Mouse (Mus musculus): ENCODE data around the gene Adprm. TPM values are rescaled to one million over a fixed set of nuclear protein-coding genes. Genes with fewer than 3 reads are reported as not detected.

Gene Adprm
- 41.1 TPM for polyA plus RNA-seq (2017; shearing (Covaris generic))

GRCm38 (mm10) chr11:67052321-67052952, at the start of gene Adprm, which contains the start of gene Sco1:
Adprm (minus strand) TSS chr11:67052594.
Sco1 (plus strand) TSS chr11:67052670.

GRCm38 (mm10) chr11:67078000-67078399, 25.6 kb upstream of the Adprm start, which contains the start of gene Myh3:
Myh3 (plus strand) TSS chr11:67078300.

GRCm38 (mm10) chr11:67024867-67025477, 27.4 kb downstream of the Adprm start, which contains the start of gene Tmem220:
Tmem220 (plus strand) TSS chr11:67025154.

Other genes with a start within 250 kb of the Adprm start
- not detected for gene Pirt, start 140.6 kb downstream of the Adprm start, polyA plus RNA-seq (2017; shearing (Covaris generic))
- not detected for gene Tmem238l, start 96.0 kb downstream of the Adprm start, polyA plus RNA-seq (2017; shearing (Covaris generic))
- 0.51 TPM for gene Tmem220, start 27.4 kb downstream of the Adprm start, polyA plus RNA-seq (2017; shearing (Covaris generic))
- 8.2 TPM for gene Sco1, start 76 bp upstream of the Adprm start, polyA plus RNA-seq (2017; shearing (Covaris generic))
- 0.07 TPM for gene Myh3, start 25.7 kb upstream of the Adprm start, polyA plus RNA-seq (2017; shearing (Covaris generic))
- gene Myh2, start 118.4 kb upstream of the Adprm start, polyA plus RNA-seq (2017; shearing (Covaris generic)) = not detected
- not detected for gene Myh1, start 147.5 kb upstream of the Adprm start, polyA plus RNA-seq (2017; shearing (Covaris generic))
- gene Myh4, start 185.4 kb upstream of the Adprm start, polyA plus RNA-seq (2017; shearing (Covaris generic)) = 0.07 TPM
- 0.14 TPM for gene Myh8, start 224.5 kb upstream of the Adprm start, polyA plus RNA-seq (2017; shearing (Covaris generic))

All from naive thymus-derived CD4-positive, alpha-beta T cell, adult 5 months (primary cell).